Mouse (Mus musculus) cerebellum, adult 2 months (tissue): ENCODE data around the gene Rtn3.

Experiments
- CTCF ChIP-seq: fragments of 200-500 bp; IDR thresholded peaks from 2 replicates; pipeline ENCODE4 v1.5.1; 2011; ENCODE audit warnings: low read depth, mild to moderate bottlenecking, control low read depth, low read length, moderate library complexity, borderline replicate concordance; ENCODE audit not compliant: insufficient read depth
- POLR2A ChIP-seq: fragments of 200-500 bp; IDR thresholded peaks from 2 replicates; pipeline ENCODE4 v1.6.1; 2011; ENCODE audit warnings: low read length, control low read depth, borderline replicate concordance; ENCODE audit not compliant: insufficient read depth

GRCm38 (mm10) chr19:7419134-7419533 lies 63.9 kb downstream of the Rtn3 start:
- TF ChIP-seq CTCF (no peak), POLR2A (no peak)
